Comparison of ENCODE assay signal across 30 mouse cellular contexts in genomic region chr16:97605957-97606721, GRCm38 (mm10). TPM values are rescaled to one million over a fixed set of nuclear protein-coding genes. Genes with fewer than 3 reads are reported as not detected.
DNase-seq lines count a peak whose midpoint lies in the region; ATAC-seq and TF ChIP-seq lines count a peak whose summit lies in the region.
"Had no signal": no experiment of that assay in that cellular context is flagged by ENCODE, and none has a peak within 500 bp of the region (broad histone marks: within the 10 kb centered on the region; RNA-seq: fewer than 3 reads in every experiment).

No protein-coding gene starts in this region.

- no peaks in the 10 kb centered on the region for H3K27me3 ChIP-seq in liver, adult 2 months (ENCODE audit: control insufficient read depth, insufficient read depth, low read length)
- peaks cover 24% of the 10 kb centered on the region for H3K27me3 ChIP-seq in liver, embryonic 11.5 days (replicated peaks; ENCODE audit: control insufficient read depth, insufficient read depth, low read length)
- peaks cover 2% of the 10 kb centered on the region; the same call in 1 of the 2 replicates for H3K27me3 ChIP-seq in cerebellum, adult 2 months (ENCODE audit: control insufficient read depth, insufficient read depth, low read length)

- peak; percentile 18 for DNase-seq in liver, adult 2 months (ENCODE audit: extremely low read depth, low read depth, low spot score)
- no peak for DNase-seq in liver, embryonic 11.5 days (ENCODE audit: low spot score)
- peak; percentile 85 for DNase-seq in kidney, adult 9 months
- DNase-seq in kidney, postnatal 14 days, result peak; percentile 74
- no peak for DNase-seq in frontal cortex, postnatal 14 days (ENCODE audit: low spot score in 2 of 2)
- no peak for DNase-seq in heart, postnatal 25 days (ENCODE audit: low spot score)
- no peak for DNase-seq in right cerebral cortex, postnatal 10 days (ENCODE audit: low spot score in 2 of 2)
- no peak for DNase-seq in cerebellum, adult 2 months
- DNase-seq: adrenal gland, postnatal 25 days; cerebellum, adult 8-10 months; heart, adult 2 months; left cerebral cortex, postnatal 4 days; lung, adult 2 months; lung, postnatal 14 days; midbrain, embryonic 14.5 days; right cerebral cortex, postnatal 25 days; spleen, adult 18-20 months; thymus, postnatal 14 days had no signal

- TF ChIP-seq CTCF in liver, adult 2 months (IDR thresholded peaks at IDR 0.05; ENCODE audit: low read depth, low read length), result no peak
- TF ChIP-seq CTCF in cerebellum, adult 2 months (IDR thresholded peaks at IDR 0.05; ENCODE audit: borderline replicate concordance, insufficient read depth, low read depth, low read length), result no peak

- no peaks in the 10 kb centered on the region for H3K79me2 ChIP-seq in liver, adult 2 months (ENCODE audit: control insufficient read depth, insufficient read depth, low read length)

- no peaks in the 10 kb centered on the region for H3K36me3 ChIP-seq in liver, adult 2 months (ENCODE audit: control insufficient read depth, insufficient read depth, low read length)
- H3K36me3 ChIP-seq in liver, embryonic 11.5 days (ENCODE audit: control insufficient read depth, insufficient read depth, low read length), result no peaks in the 10 kb centered on the region
- H3K36me3 ChIP-seq: embryonic facial prominence, embryonic 13.5 days; G1E; heart, embryonic 12.5 days had no signal

- no peak overlapping the region for H3K4me3 ChIP-seq in liver, adult 2 months (ENCODE audit: insufficient read depth, low read depth, low read length)
- H3K4me3 ChIP-seq in liver, embryonic 11.5 days (ENCODE audit: low read depth, low read length), result no peak overlapping the region
- no peak overlapping the region for H3K4me3 ChIP-seq in cerebellum, adult 2 months (replicated peaks; ENCODE audit: insufficient read depth, low read depth, low read length)
- H3K4me3 ChIP-seq: embryonic facial prominence, embryonic 13.5 days; heart, adult 2 months; heart, embryonic 12.5 days; layer of hippocampus, adult 2 months; left cerebral cortex, adult 2 months had no signal

- no peak overlapping the region for H3K9ac ChIP-seq in liver, adult 2 months (ENCODE audit: low read depth, low read length)
- no peak overlapping the region for H3K9ac ChIP-seq in liver, embryonic 11.5 days (ENCODE audit: low read depth, low read length)
- H3K9ac ChIP-seq: embryonic facial prominence, embryonic 13.5 days; heart, embryonic 12.5 days; hindbrain, embryonic 14.5 days; liver, embryonic 14.5 days had no signal

- H3K4me2 ChIP-seq in liver, embryonic 11.5 days, result no peak overlapping the region
- H3K4me2 ChIP-seq: embryonic facial prominence, embryonic 13.5 days; heart, embryonic 12.5 days; hindbrain, embryonic 14.5 days had no signal

- no peaks in the 10 kb centered on the region for H3K9me3 ChIP-seq in liver, embryonic 11.5 days (ENCODE audit: control insufficient read depth, low read length)
- H3K9me3 ChIP-seq: embryonic facial prominence, embryonic 13.5 days; G1E; heart, embryonic 12.5 days had no signal

- peaks cover 4% of the 10 kb centered on the region; the same call in 1 of the 2 replicates for H3K4me1 ChIP-seq in liver, adult 2 months (ENCODE audit: control insufficient read depth, insufficient read depth, low read length)
- H3K4me1 ChIP-seq in liver, embryonic 11.5 days (replicated peaks; ENCODE audit: control insufficient read depth, insufficient read depth, low read length), result no peaks in the 10 kb centered on the region; the same call in 1 of the 2 replicates
- peaks cover 2% of the 10 kb centered on the region; the same call in 1 of the 2 replicates for H3K4me1 ChIP-seq in cerebellum, adult 2 months (ENCODE audit: control insufficient read depth, insufficient read depth, low read length)

- no peak for ATAC-seq in liver, embryonic 11.5 days (replicated peaks; ENCODE audit: low FRiP score)
- ATAC-seq: forebrain, embryonic 16.5 days had no signal

- TF ChIP-seq POLR2A in liver, adult 2 months (IDR thresholded peaks at IDR 0.05; ENCODE audit: extremely low read depth, insufficient read depth, low read length), result no peak
- no peak for TF ChIP-seq POLR2A in cerebellum, adult 2 months (IDR thresholded peaks at IDR 0.05; ENCODE audit: borderline replicate concordance, insufficient read depth, low read length)

- intact Hi-C loops in heart, postnatal 25 days (cut with DNase I), result no loop called here

- H3K27ac ChIP-seq in liver, adult 2 months (replicated peaks; ENCODE audit: insufficient read depth, low read depth, low read length), result no peak overlapping the region
- H3K27ac ChIP-seq in liver, embryonic 11.5 days (ENCODE audit: low read depth, low read length), result no peak overlapping the region
- no peak overlapping the region for H3K27ac ChIP-seq in cerebellum, adult 2 months (ENCODE audit: insufficient read depth, low read length)
- H3K27ac ChIP-seq: embryonic facial prominence, embryonic 13.5 days; heart, adult 2 months; hindbrain, embryonic 14.5 days; layer of hippocampus, adult 2 months; left cerebral cortex, adult 2 months; liver, embryonic 14.5 days had no signal

- WGBS in liver, adult 2 months, result 69% methylated on average over 9 of the region's 9 CpGs
- 81% methylated on average over 9 of the region's 9 CpGs for WGBS in liver, embryonic 11.5 days
- 96% methylated on average over 9 of the region's 9 CpGs for WGBS in cerebellum, adult 2 months

RNA-seq across cellular contexts. Expression of gene Tmprss2, which starts 4.9 kb away (rescaled TPM):
- total RNA-seq in liver, adult 2 months (2014; rRNA removed), result 2.8 and 4.1 TPM in 2 replicates
- polyA plus RNA-seq in liver, adult 2 months (2012; rRNA removed), result 5.7 and 7.6 TPM in 2 replicates
- polyA plus RNA-seq in liver, embryonic 11.5 days (2014; fragmentation: Nextera tagmentation; extraction: Ambion mirVana), result 2.5 and 3.0 TPM in 2 replicates
- total RNA-seq in heart, postnatal 25 days (2021), result not detected
- polyA plus RNA-seq in cerebellum, adult 2 months (2012; rRNA removed), result 0.32 and 0.34 TPM in 2 replicates
- total RNA-seq: adrenal gland, postnatal 25 days; gastrocnemius, adult 8-10 months; heart, adult 2 months; hematopoietic stem cell, adult 5-6 weeks; layer of hippocampus, adult 2 months; layer of hippocampus, postnatal 14 days; left cerebral cortex, adult 2 months; left cerebral cortex, postnatal 4 days; monocyte, adult 5-6 weeks had no signal
- polyA plus RNA-seq: G1E; hindbrain, embryonic 14.5 days; midbrain, embryonic 14.5 days had no signal

Comparison
In these comparisons a context has a peak if more than half of its experiments do, and no peak if none do; other contexts are left out.
1. DNase-seq: peak in liver, adult 2 months (single experiment), kidney, adult 9 months (single experiment) and kidney, postnatal 14 days (single experiment); none in liver, embryonic 11.5 days (single experiment), frontal cortex, postnatal 14 days (0 of 2), heart, postnatal 25 days (single experiment), right cerebral cortex, postnatal 10 days (0 of 2) and cerebellum, adult 2 months (0 of 2).